Mouse (Mus musculus): ENCODE results near the gene Nt5c3. TPM values are rescaled to one million over a fixed set of nuclear protein-coding genes. Genes with fewer than 3 reads are reported as not detected.
A peak's percentile ranks its signal among the peaks of the same experiment; 100 is the strongest.

Gene Nt5c3
- polyA plus RNA-seq, 1 experiment from 2014 or later, result 85.2 TPM

GRCm38 (mm10) chr6:56901824-56902386 lies 21.8 kb downstream of the Nt5c3 start:
- 35% methylated on average over 12 of the region's 12 CpGs for WGBS
- H3K4me1 ChIP-seq (ENCODE audit: control insufficient read depth, insufficient read depth, low read length), result no peaks in the 10 kb centered on the region
- no peaks in the 10 kb centered on the region for H3K27me3 ChIP-seq (ENCODE audit: control insufficient read depth, insufficient read depth, low read length)
- no peaks in the 10 kb centered on the region for H3K9me3 ChIP-seq (replicated peaks; ENCODE audit: control insufficient read depth, low read length)
- H3K36me3 ChIP-seq (replicated peaks; ENCODE audit: control insufficient read depth, insufficient read depth, low read depth, low read length), result no peaks in the 10 kb centered on the region
- no peak overlapping the region for H3K9ac ChIP-seq (replicated peaks; ENCODE audit: low read length)
- DNase-seq (ENCODE audit: low spot score) (peak; percentile 19), ATAC-seq (replicated peaks; ENCODE audit: insufficient number of reproducible peaks, low FRiP score, low TSS enrichment, low read depth) (no peak)
- H3K4me3 ChIP-seq (ENCODE audit: low read depth, low read length), result no peak overlapping the region
- H3K4me2 ChIP-seq (ENCODE audit: low read depth, low read length), result no peak overlapping the region
- no peak overlapping the region for H3K27ac ChIP-seq (replicated peaks; ENCODE audit: low read depth, low read length)

- DNase-seq (ENCODE audit: low spot score), result no peak
- H3K27ac ChIP-seq (replicated peaks; ENCODE audit: low read depth, low read length), result no peak overlapping the region
- H3K4me1 ChIP-seq (ENCODE audit: control insufficient read depth, insufficient read depth, low read length), result no peaks in the 10 kb centered on the region
- no peaks in the 10 kb centered on the region for H3K36me3 ChIP-seq (replicated peaks; ENCODE audit: control insufficient read depth, insufficient read depth, low read depth, low read length)
- no peaks in the 10 kb centered on the region for H3K27me3 ChIP-seq (ENCODE audit: control insufficient read depth, insufficient read depth, low read length)
- 72% methylated on average over 3 of the region's 3 CpGs for WGBS
- no peak for ATAC-seq (replicated peaks; ENCODE audit: insufficient number of reproducible peaks, low FRiP score, low TSS enrichment, low read depth)
- no peaks in the 10 kb centered on the region for H3K9me3 ChIP-seq (replicated peaks; ENCODE audit: control insufficient read depth, low read length)
- no peak overlapping the region for H3K4me3 ChIP-seq (ENCODE audit: low read depth, low read length)
- H3K9ac ChIP-seq (replicated peaks; ENCODE audit: low read length), result no peak overlapping the region
- no peak overlapping the region for H3K4me2 ChIP-seq (ENCODE audit: low read depth, low read length)
These were observed 22.4 kb downstream of the Nt5c3 start for GRCm38 (mm10) chr6:56901336-56901735.

GRCm38 (mm10) chr6:56899601-56900000 lies 24.1 kb downstream of the Nt5c3 start:
- no peak overlapping the region for H3K27ac ChIP-seq (replicated peaks; ENCODE audit: low read depth, low read length)
- no peaks in the 10 kb centered on the region for H3K27me3 ChIP-seq (ENCODE audit: control insufficient read depth, insufficient read depth, low read length)
- no peaks in the 10 kb centered on the region for H3K4me1 ChIP-seq (ENCODE audit: control insufficient read depth, insufficient read depth, low read length)
- WGBS, result 89% methylated on average over 3 of the region's 3 CpGs
- no peaks in the 10 kb centered on the region for H3K9me3 ChIP-seq (replicated peaks; ENCODE audit: control insufficient read depth, low read length)
- no peaks in the 10 kb centered on the region for H3K36me3 ChIP-seq (replicated peaks; ENCODE audit: control insufficient read depth, insufficient read depth, low read depth, low read length)
- no peak overlapping the region for H3K4me3 ChIP-seq (ENCODE audit: low read depth, low read length)
- ATAC-seq (replicated peaks; ENCODE audit: insufficient number of reproducible peaks, low FRiP score, low TSS enrichment, low read depth), result no peak
- DNase-seq (ENCODE audit: low spot score), result no peak
- H3K4me2 ChIP-seq (ENCODE audit: low read depth, low read length), result no peak overlapping the region
- no peak overlapping the region for H3K9ac ChIP-seq (replicated peaks; ENCODE audit: low read length)

GRCm38 (mm10) chr6:56890762-56891161 lies 33.0 kb downstream of the Nt5c3 start:
- DNase-seq (ENCODE audit: low spot score), result no peak
- no peaks in the 10 kb centered on the region; the same call in 1 of the 2 replicates for H3K36me3 ChIP-seq (replicated peaks; ENCODE audit: control insufficient read depth, insufficient read depth, low read depth, low read length)
- H3K4me2 ChIP-seq (ENCODE audit: low read depth, low read length), result no peak overlapping the region
- no peak for ATAC-seq (replicated peaks; ENCODE audit: insufficient number of reproducible peaks, low FRiP score, low TSS enrichment, low read depth)
- H3K9me3 ChIP-seq (replicated peaks; ENCODE audit: control insufficient read depth, low read length), result no peaks in the 10 kb centered on the region
- H3K4me3 ChIP-seq (ENCODE audit: low read depth, low read length), result no peak overlapping the region
- no peak overlapping the region for H3K9ac ChIP-seq (replicated peaks; ENCODE audit: low read length)
- H3K27me3 ChIP-seq (ENCODE audit: control insufficient read depth, insufficient read depth, low read length), result no peaks in the 10 kb centered on the region
- no peaks in the 10 kb centered on the region for H3K4me1 ChIP-seq (ENCODE audit: control insufficient read depth, insufficient read depth, low read length)
- 84% methylated on average over 2 of the region's 2 CpGs for WGBS
- H3K27ac ChIP-seq (replicated peaks; ENCODE audit: low read depth, low read length), result no peak overlapping the region

GRCm38 (mm10) chr6:56888561-56888960 lies 35.2 kb downstream of the Nt5c3 start:
- no peak for ATAC-seq (replicated peaks; ENCODE audit: insufficient number of reproducible peaks, low FRiP score, low TSS enrichment, low read depth)
- Histone ChIP-seq H3K27me3 (ENCODE audit: control insufficient read depth, insufficient read depth, low read length) (no peaks in the 10 kb centered on the region), H3K4me3 (ENCODE audit: low read depth, low read length) (no peak overlapping the region), H3K36me3 (replicated peaks; ENCODE audit: control insufficient read depth, insufficient read depth, low read depth, low read length) (no peaks in the 10 kb centered on the region; the same call in 1 of the 2 replicates), H3K4me1 (ENCODE audit: control insufficient read depth, insufficient read depth, low read length) (no peaks in the 10 kb centered on the region), H3K9me3 (replicated peaks; ENCODE audit: control insufficient read depth, low read length) (no peaks in the 10 kb centered on the region), H3K9ac (replicated peaks; ENCODE audit: low read length) (no peak overlapping the region), H3K4me2 (ENCODE audit: low read depth, low read length) (no peak overlapping the region), H3K27ac (replicated peaks; ENCODE audit: low read depth, low read length) (no peak overlapping the region)
- DNase-seq (ENCODE audit: low spot score), result no peak
- WGBS, result 90% methylated on average over 6 of the region's 6 CpGs

GRCm38 (mm10) chr6:56879352-56879955 lies 44.3 kb downstream of the Nt5c3 start:
- H3K4me3 ChIP-seq (ENCODE audit: low read depth, low read length), result no peak overlapping the region
- H3K27ac ChIP-seq (replicated peaks; ENCODE audit: low read depth, low read length), result no peak overlapping the region
- no peak overlapping the region for H3K4me2 ChIP-seq (ENCODE audit: low read depth, low read length)
- WGBS, result 70% methylated on average over 1 of the region's 1 CpGs
- H3K9ac ChIP-seq (replicated peaks; ENCODE audit: low read length), result no peak overlapping the region
- H3K9me3 ChIP-seq (replicated peaks; ENCODE audit: control insufficient read depth, low read length), result no peaks in the 10 kb centered on the region
- no peaks in the 10 kb centered on the region for H3K4me1 ChIP-seq (ENCODE audit: control insufficient read depth, insufficient read depth, low read length)
- DNase-seq (ENCODE audit: low spot score), result no peak
- no peaks in the 10 kb centered on the region for H3K27me3 ChIP-seq (ENCODE audit: control insufficient read depth, insufficient read depth, low read length)
- no peaks in the 10 kb centered on the region; the same call in 1 of the 2 replicates for H3K36me3 ChIP-seq (replicated peaks; ENCODE audit: control insufficient read depth, insufficient read depth, low read depth, low read length)
- no peak for ATAC-seq (replicated peaks; ENCODE audit: insufficient number of reproducible peaks, low FRiP score, low TSS enrichment, low read depth)

- DNase-seq (ENCODE audit: low spot score) (no peak), ATAC-seq (replicated peaks; ENCODE audit: insufficient number of reproducible peaks, low FRiP score, low TSS enrichment, low read depth) (no peak)
- no peak overlapping the region for H3K4me3 ChIP-seq (ENCODE audit: low read depth, low read length)
- H3K27me3 ChIP-seq (ENCODE audit: control insufficient read depth, insufficient read depth, low read length), result no peaks in the 10 kb centered on the region
- H3K4me2 ChIP-seq (ENCODE audit: low read depth, low read length), result no peak overlapping the region
- H3K9me3 ChIP-seq (replicated peaks; ENCODE audit: control insufficient read depth, low read length), result no peaks in the 10 kb centered on the region
- no peaks in the 10 kb centered on the region; the same call in 1 of the 2 replicates for H3K36me3 ChIP-seq (replicated peaks; ENCODE audit: control insufficient read depth, insufficient read depth, low read depth, low read length)
- no peak overlapping the region for H3K27ac ChIP-seq (replicated peaks; ENCODE audit: low read depth, low read length)
- no peak overlapping the region for H3K9ac ChIP-seq (replicated peaks; ENCODE audit: low read length)
- H3K4me1 ChIP-seq (ENCODE audit: control insufficient read depth, insufficient read depth, low read length), result no peaks in the 10 kb centered on the region
- WGBS, result 94% methylated on average over 8 of the region's 8 CpGs
These were observed 45.7 kb downstream of the Nt5c3 start for GRCm38 (mm10) chr6:56877985-56878384.

- Histone ChIP-seq H3K4me1 (ENCODE audit: control insufficient read depth, insufficient read depth, low read length) (no peaks in the 10 kb centered on the region), H3K4me2 (ENCODE audit: low read depth, low read length) (no peak overlapping the region), H3K27me3 (ENCODE audit: control insufficient read depth, insufficient read depth, low read length) (no peaks in the 10 kb centered on the region), H3K9me3 (replicated peaks; ENCODE audit: control insufficient read depth, low read length) (no peaks in the 10 kb centered on the region), H3K27ac (replicated peaks; ENCODE audit: low read depth, low read length) (no peak overlapping the region), H3K9ac (replicated peaks; ENCODE audit: low read length) (no peak overlapping the region), H3K36me3 (replicated peaks; ENCODE audit: control insufficient read depth, insufficient read depth, low read depth, low read length) (no peaks in the 10 kb centered on the region; the same call in 1 of the 2 replicates), H3K4me3 (ENCODE audit: low read depth, low read length) (no peak overlapping the region)
- ATAC-seq (replicated peaks; ENCODE audit: insufficient number of reproducible peaks, low FRiP score, low TSS enrichment, low read depth) (no peak), DNase-seq (ENCODE audit: low spot score) (no peak)
- WGBS, result 96% methylated on average over 4 of the region's 4 CpGs
These were observed 46.9 kb downstream of the Nt5c3 start for GRCm38 (mm10) chr6:56876870-56877269.

Data from embryonic facial prominence, embryonic 11.5 days (tissue).